Mouse (Mus musculus) brown adipose tissue, adult 24 weeks (tissue): ENCODE measurements around the gene Olfr95. TPM values are rescaled to one million over a fixed set of nuclear protein-coding genes. Genes with fewer than 3 reads are reported as not detected.
"Not testable (repeated sequence)": the region's sequence is repeated elsewhere in the genome, so short reads cannot be mapped to it uniquely, and the experiment has no call there.

Source experiments
- H3K27ac ChIP-seq: fragments of 200-500 bp; replicated peaks from 2 replicates; pipeline ENCODE4 v1.5.1; 2012; ENCODE audit warnings: low read depth, mild to moderate bottlenecking, low read length
- H3K4me1 ChIP-seq: fragments of 200-500 bp; 2 replicates; pipeline ENCODE4 v1.6.1; 2012; ENCODE audit warnings: low read length, mixed read lengths; ENCODE audit not compliant: control insufficient read depth, insufficient read depth, insufficient read length
- H3K4me3 ChIP-seq: fragments of 200-500 bp; 2 replicates; pipeline ENCODE4 v1.5.1; 2012; ENCODE audit warnings: low read depth, mild to moderate bottlenecking, low read length, moderate library complexity; ENCODE audit not compliant: insufficient read depth
- polyA plus RNA-seq: library from polyadenylated mRNA; stranded (reverse); fragments of >200 nt; gene quantifications from 2 replicates; pipeline ENCODE4 v1.2.4, GENCODE M21; 2012; ENCODE audit not compliant: missing spikeins, insufficient read depth, insufficient read length

The Olfr95 gene
- not detected in 2 replicates for polyA plus RNA-seq

DNA sequence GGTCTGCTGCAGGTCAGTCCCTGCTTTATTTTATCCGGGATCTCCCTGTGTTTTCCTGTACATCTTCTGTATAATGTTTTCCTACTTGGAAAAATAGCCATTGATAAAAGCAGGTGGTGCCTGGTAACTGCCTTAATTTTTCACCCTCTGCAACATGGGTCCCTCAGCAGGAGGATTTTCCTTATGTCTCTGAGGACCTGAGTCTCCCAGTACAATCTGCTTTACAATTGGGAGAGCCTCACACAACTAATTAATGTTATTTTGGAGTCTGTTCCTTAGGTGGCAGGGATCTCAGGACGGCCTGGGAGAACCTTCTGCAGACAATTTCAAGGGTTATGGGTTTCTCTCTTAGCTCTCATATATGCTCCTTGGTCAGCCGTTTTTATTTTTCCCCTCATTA lies at the start of gene Olfr95:
TSS of gene Olfr95 (minus strand) at position 101 of the 400 bp plus-strand sequence.
- Histone ChIP-seq H3K4me3 (no peak within 1 kb of the TSS), H3K4me1 (no peaks in the 10 kb centered on the region), H3K27ac (no peak within 1 kb of the TSS)

DNA sequence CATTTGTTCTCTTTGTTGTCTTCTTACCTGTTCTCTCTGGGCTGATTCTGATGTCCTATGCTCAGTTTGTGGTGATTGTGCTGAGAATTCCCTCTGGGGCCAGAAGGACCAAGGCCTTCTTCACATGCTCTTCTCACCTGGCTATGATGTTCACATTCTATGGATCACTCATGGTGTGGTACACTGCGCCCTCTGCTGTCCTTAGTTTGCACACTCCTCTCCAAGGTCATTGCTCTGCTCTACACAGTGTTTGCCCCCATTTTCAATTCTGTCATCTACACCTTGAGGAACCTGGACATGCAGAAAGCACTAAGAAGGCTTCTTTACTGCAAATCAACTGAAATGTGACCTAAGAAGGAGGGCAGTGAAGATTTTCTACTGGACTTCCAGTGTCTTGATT lies 37.6 kb upstream of the Olfr95 start:
- Histone ChIP-seq H3K4me3 (no peak overlapping the region), H3K27ac (no peak overlapping the region), H3K4me1 (no peaks in the 10 kb centered on the region)

DNA sequence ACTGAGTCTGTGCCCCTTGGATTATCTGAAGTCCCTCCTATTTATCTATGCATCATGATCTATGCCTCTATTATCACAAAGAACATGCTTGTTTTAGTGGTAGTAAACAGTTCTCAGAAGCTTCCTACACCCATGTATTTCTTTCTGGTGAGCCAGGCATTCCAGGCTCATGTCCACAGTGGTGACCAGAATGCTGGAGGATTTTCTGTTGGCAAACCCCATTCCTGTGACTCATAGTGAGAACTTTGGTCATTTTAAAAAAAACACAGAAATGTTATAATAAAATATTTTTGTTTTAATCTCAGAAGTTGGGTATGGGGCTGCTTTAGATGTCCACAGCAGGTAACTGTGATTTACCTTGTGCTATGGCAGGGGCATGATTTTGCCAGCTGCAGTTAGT lies 36.5 kb upstream of the Olfr95 start:
- no peaks in the 10 kb centered on the region for H3K4me1 ChIP-seq
- no peak overlapping the region for H3K27ac ChIP-seq
- no peak overlapping the region for H3K4me3 ChIP-seq

DNA sequence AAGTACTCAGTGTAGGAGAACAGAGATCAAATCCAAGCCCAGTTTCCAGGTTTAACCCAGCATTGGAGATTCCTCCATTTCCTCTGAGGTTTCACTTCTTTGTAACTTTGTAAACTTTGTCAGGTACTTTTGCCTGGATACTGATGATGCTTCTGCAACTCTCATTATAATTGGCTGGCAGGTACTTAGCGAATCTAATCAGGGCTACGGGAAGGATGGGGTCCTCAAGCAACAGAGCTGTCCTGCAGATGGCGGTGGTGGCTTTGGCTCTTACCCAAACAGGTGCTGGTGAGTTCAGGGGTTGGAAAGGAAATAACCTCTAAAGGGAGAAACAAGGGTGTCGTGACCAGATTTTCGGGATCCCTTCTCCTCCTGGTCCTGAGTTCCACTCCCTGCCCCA lies 33.8 kb upstream of the Olfr95 start:
- Histone ChIP-seq H3K27ac (no peak overlapping the region), H3K4me1 (no peaks in the 10 kb centered on the region), H3K4me3 (0 out of 2 replicates have a peak overlapping the region, but pooled peaks have one; percentile 6)

DNA sequence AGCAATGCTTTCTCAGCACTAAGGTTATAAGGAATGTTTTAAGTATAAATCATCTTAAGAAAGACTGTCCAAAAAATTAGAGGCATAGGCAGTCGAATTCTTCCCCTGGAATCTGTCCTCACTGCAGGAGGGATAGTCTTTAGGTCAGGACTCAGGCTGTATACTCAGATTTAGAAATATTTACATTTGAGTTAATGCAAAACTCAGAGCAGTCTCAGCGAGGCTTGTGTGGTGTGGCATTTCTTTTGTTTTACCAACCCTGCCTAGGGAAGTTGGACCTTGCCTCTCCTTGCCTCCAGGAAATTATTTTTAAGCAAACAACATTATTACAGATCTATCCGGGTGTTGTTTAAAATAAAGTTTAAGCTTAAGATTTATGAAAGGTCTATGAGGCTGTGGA lies 29.3 kb upstream of the Olfr95 start:
- H3K27ac ChIP-seq, result no peak overlapping the region
- no peaks in the 10 kb centered on the region for H3K4me1 ChIP-seq
- H3K4me3 ChIP-seq, result no peak overlapping the region

DNA sequence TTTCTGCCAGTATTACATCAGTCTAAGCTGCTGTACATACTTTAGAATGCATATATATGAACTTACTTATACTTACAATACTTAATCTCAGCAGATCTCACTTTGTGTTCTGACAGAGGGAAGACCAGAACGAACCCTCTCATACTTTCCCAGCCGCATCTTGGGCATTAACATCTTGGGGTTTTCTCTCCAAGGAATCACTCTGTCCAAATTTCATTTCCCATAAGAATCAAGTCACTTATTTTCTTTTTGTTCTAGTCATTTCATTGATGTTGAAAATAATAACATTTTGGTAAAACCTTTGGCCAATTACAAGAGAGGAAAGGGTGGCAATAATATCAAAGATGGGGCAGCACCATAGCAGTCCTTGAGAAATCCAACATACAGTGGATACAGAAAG lies 24.3 kb upstream of the Olfr95 start, which contains the start of gene Olfr97:
TSS of gene Olfr97 (minus strand) at position 101 of the 400 bp plus-strand sequence.
- not testable (repeated sequence) for H3K4me3 ChIP-seq, H3K27ac ChIP-seq, H3K4me1 ChIP-seq

DNA sequence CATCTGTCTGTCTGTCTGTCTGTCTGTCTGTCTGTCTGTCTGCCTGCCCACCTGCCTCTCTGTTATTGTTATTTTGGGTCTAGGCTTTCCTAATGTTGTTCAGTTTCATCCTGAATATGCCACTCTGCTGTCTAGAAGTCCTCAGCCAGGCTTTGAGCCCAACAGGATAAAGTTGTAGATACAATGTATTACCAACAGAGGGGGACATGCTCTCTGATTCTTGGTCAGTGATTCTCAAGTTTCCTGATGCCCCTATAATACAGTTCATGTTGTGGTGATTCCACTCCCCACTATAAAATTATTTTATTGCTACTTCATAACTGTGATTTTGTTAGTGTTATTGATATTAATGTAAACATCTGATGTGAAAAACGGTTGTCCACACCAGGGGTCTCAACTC lies 9.0 kb upstream of the Olfr95 start:
- no peak overlapping the region for H3K27ac ChIP-seq
- no peaks in the 10 kb centered on the region for H3K4me1 ChIP-seq
- no peak overlapping the region for H3K4me3 ChIP-seq

DNA sequence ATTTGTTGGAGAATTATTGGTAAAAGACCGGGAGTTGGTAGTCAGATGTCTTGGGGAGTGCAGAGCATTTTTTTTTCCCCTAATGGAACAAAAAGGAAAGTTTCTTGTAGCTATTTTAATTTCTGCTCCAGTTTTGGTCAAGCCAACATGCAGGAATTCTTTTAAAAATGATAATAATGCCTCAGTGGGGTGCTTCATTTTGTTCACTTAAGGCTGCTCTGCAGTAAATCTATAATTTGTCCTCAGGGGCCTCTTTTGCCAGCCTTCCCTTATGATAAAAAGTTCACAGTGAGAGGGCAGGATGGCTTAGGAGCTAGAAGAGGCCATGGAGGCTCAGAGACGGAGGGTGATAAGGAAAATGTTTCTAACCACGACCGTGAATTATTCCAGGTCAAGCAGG lies 6.9 kb upstream of the Olfr95 start, which contains the start of gene Olfr96:
TSS of gene Olfr96 (plus strand) at position 301 of the 400 bp plus-strand sequence.
- H3K4me1 ChIP-seq, result no peaks in the 10 kb centered on the region
- no peak within 1 kb of the TSS for H3K27ac ChIP-seq
- H3K4me3 ChIP-seq, result no peak within 1 kb of the TSS

DNA sequence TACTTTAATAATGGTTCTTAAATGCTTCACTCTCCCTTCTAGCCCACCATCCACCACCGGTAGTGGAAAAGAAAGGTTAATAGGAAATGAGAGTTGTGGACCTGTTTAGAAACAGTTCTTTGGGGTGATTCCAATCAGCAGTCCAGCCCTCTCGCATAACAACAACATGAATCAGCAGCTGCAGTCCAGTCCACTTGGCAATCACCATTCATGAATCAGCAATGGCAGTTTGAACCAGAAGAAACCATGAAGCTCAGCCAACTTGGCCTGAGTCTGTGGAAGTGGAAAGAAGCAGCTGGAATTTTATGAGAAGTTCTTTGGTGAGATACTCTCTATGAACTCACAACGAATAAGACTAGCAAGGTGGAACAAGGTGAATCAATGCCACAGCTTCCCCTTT lies 5.6 kb upstream of the Olfr95 start:
- Histone ChIP-seq H3K4me3 (no peak overlapping the region), H3K4me1 (no peaks in the 10 kb centered on the region), H3K27ac (no peak overlapping the region)

DNA sequence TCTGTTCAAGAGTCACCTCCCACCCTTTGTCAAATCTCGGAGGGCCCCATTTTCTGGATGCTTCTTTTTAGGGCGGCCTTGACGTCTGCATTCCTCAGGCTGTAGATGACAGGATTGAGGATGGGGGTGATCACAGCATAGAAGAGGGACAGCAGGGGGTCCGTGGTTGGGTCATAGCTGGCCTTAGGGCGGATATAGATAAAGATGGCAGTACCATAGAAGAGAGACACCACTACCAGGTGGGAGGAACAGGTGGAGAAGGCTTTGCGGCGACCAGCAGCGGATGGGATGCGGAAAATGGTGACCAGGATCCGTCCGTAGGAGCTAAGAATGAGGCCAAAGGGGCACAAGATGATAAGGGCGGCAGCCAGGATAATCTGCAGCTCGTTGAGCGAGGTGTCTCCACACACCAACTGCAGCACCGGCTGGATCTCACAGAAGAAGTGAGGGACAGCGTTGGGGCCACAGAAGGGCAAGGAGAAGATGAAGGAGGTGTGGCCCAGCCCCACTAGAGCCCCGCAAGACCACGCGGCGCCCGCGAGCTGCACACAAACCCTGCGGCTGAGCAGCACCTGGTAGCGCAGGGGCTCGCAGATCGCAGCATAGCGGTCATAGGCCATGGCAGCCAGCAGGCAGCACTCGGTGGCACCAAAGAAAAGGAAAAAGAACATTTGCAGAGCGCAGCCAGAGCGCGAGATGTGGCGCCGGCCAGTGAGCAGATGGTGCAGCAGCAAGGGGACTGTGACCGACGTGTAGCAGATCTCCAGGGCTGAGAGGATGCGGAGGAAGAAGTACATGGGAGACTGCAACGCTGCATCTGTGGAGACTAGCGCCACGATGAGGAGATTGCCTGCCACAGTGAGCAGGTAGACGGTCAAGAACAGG lies 1.8 kb downstream of the Olfr95 start:
- Histone ChIP-seq H3K27ac (no peak overlapping the region), H3K4me3 (no peak overlapping the region), H3K4me1 (no peaks in the 10 kb centered on the region)

DNA sequence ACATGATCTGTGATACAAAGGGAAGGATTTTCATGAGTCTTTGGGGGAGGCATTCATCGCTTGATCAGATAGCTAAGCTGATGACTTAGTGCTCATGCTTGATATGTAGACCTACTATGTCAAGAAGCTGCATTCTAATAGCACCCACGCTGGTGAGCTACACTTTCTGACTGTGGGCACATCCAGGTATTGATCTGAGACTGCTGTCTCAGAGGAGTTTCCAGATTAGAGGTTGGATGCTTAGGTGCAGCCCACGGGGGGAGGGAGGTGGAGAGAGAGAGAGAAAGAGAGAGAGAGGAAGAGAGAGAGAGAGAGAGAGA lies 9.0 kb downstream of the Olfr95 start:
- H3K4me1 ChIP-seq, result no peaks in the 10 kb centered on the region
- no peak overlapping the region for H3K4me3 ChIP-seq
- H3K27ac ChIP-seq, result no peak overlapping the region

DNA sequence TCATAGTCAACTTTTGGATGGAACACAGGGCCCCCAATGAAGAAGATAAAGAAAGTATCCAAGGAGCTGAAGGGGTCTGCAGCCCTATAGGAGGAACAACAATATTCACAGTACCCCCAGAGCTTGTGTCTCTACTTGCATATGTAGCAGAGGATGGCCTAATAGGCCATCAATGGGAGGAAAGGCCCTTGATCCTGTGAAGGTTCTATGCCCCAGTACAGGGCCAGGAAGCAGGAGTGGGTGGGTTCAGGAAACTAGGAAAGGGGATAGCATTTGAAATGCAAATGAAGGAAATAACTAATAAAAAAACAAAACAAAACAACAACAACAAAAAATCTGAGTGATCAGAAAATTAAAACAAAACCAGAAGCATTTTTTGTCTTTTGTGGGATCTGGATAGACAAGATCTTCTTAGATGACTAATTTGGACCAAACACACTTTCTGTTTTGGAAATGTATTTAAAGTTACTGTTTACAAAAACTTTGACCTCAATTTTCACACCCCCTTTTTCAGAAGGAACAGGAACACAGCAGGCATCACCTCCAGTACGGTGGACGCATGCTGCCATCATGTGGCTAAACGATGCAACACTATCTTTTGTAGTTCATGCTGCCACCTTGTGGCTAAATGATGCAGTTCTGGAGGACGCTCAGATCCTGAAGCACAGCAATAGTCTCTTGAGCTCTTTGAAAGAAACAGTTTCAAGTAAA lies 9.6 kb downstream of the Olfr95 start:
- no peaks in the 10 kb centered on the region for H3K4me1 ChIP-seq
- no peak overlapping the region for H3K4me3 ChIP-seq
- H3K27ac ChIP-seq, result no peak overlapping the region

DNA sequence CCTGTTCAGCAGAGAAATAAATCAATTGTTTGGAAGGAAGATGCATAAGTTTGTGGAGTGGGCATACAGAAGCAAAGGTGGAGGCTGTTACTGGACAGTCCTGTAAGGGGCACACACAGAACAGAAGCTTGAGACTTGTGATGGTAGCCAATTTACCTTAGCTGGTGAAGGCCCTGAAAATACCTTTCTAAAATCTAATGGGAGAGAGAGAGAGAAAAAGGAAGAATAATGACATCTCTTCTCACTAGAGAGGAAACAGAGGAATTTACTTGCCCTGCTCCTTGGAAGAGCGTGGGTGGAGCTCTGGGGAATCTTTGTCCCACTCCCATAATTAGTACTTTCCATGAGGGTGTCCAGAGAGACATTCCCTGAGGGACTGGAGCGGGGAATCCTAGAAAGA lies 12.0 kb downstream of the Olfr95 start, which contains the start of gene Olfr94:
TSS of gene Olfr94 (minus strand) at position 101 of the 400 bp plus-strand sequence.
- H3K4me1 ChIP-seq, result peaks cover 2% of the 10 kb centered on the region; the same call in 1 of the 2 replicates
- H3K4me3 ChIP-seq, result no peak within 1 kb of the TSS
- no peak within 1 kb of the TSS for H3K27ac ChIP-seq

DNA sequence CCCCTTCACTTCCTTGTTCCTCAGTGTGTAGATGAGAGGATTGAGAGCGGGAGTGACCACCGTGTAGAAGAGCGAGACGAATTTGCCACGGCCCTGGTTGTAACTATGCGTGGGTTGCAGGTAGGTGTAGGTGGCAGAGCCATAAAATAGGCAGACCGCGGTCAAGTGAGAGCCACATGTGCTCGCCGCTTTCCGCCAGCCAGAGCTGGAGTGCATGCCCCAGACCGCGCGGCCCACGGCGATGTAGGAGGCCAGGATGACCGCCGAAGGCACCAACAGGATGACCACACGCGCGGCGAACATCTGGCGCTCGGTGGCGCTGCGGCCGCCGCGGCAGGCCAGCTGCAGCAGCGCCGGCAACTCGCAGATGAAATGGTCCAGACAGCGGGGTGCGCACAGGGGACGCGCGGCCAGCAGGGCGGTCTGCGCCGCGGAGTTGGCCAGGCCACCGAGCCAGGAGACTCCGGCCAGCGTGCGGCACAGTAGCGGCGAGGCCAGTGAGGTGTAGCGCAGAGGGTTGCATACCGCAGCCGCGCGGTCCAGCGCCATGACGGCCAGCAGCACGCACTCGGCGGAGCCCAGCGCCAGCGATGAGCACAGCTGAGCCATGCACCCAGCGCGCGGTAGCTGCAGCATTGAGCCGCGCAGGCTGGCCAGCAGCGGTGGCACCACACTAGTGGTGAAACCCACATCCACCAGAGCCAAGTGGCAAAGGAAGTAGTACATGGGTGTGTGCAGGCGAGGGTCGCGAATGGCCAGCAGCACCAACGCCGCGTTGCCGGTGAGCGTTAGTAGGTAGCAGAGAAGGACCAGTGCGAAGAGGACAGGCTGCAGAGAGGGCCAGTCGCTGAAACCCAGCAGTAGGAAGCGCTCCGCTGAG lies 15.8 kb downstream of the Olfr95 start:
- Histone ChIP-seq H3K4me3 (peak overlapping the region; percentile 54), H3K27ac (no peak overlapping the region), H3K4me1 (peaks cover 4% of the 10 kb centered on the region; the same call in 1 of the 2 replicates)

DNA sequence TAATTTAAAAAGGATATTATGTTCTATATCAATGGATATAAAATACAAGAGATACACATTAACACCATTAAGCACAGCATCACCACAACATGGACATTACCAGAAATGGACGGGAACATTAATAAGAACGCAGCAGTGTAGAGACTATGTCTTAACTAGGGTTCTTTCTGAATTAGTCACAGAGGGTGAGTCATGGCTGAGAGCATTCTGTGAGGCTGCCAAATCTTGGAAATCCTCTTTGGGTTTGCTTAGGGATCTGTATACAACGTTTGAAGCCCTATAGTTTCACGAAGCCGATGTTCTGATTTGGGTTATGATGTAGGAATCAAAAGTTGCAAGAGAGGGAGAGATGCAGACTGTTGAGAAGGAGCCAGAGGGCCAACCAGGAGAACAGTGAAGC lies 18.1 kb downstream of the Olfr95 start:
- H3K4me3 ChIP-seq, result no peak overlapping the region
- no peak overlapping the region for H3K27ac ChIP-seq
- peaks cover 4% of the 10 kb centered on the region; the same call in 1 of the 2 replicates for H3K4me1 ChIP-seq
